ENCODE assay signal across 8 mouse cellular contexts in the genomic region with DNA sequence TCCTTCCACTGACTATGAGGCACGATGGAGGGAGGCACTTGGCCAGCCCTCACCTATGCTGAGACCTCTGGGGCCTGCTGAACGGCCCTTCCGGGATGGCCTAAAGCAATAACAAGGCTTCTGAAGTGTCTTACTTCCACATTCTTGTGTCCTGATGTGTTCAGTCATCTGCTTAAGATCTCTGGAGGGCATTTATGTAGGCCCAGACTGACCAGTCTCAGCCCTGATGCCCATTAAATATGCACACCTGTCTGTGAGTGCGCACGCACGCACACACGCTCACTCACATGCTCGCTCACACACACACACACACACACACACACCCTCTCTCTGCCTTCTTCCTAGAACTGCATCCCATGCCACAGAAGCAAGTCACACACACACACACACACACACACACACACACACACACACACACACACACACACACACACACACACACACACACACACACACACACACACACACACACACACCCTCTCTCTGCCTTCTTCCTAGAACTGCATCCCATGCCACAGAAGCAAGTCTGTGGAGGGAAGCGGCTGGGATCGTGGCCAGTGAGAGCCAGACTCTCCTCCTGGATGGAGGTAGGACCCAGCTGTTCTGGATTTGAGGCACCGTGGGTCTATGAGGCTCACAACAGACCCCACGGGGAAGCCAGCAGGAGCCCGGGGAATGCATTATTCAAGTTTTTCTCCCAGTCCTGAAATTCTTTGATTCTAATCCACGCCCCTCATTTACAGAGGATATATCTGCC. TPM values are rescaled to one million over a fixed set of nuclear protein-coding genes. Genes with fewer than 3 reads are reported as not detected.
A peak's percentile ranks its signal among the peaks of the same experiment; 100 is the strongest.
DNase-seq lines count a peak whose midpoint lies in the region; ATAC-seq and TF ChIP-seq lines count a peak whose summit lies in the region.

No protein-coding gene starts in this region.

- H3K9me3 ChIP-seq in hindbrain, embryonic 12.5 days (replicated peaks) = no peaks in the 10 kb centered on the region
- no peaks in the 10 kb centered on the region for H3K9me3 ChIP-seq in hindbrain, embryonic 16.5 days (ENCODE audit: control insufficient read depth, low read length)
- H3K9me3 ChIP-seq in ES-Bruce4 (replicated peaks; ENCODE audit: control insufficient read depth, insufficient read depth, low read length, poor library complexity, severe bottlenecking) = no peaks in the 10 kb centered on the region
- no peaks in the 10 kb centered on the region for H3K9me3 ChIP-seq in embryonic facial prominence, embryonic 15.5 days (replicated peaks)
- H3K9me3 ChIP-seq in midbrain, embryonic 12.5 days = no peaks in the 10 kb centered on the region

- H3K4me1 ChIP-seq in hindbrain, embryonic 12.5 days = peaks cover 74% of the 10 kb centered on the region
- H3K4me1 ChIP-seq in hindbrain, embryonic 16.5 days (ENCODE audit: control insufficient read depth, insufficient read depth, low read depth, low read length) = peaks cover 54% of the 10 kb centered on the region
- peaks cover 23% of the 10 kb centered on the region for H3K4me1 ChIP-seq in ES-Bruce4 (ENCODE audit: control insufficient read depth, insufficient read depth, low read length)
- H3K4me1 ChIP-seq in embryonic facial prominence, embryonic 15.5 days = peaks cover 76% of the 10 kb centered on the region
- peaks cover 75% of the 10 kb centered on the region for H3K4me1 ChIP-seq in midbrain, embryonic 12.5 days

- H3K4me2 ChIP-seq in hindbrain, embryonic 12.5 days (replicated peaks) = no peak overlapping the region
- H3K4me2 ChIP-seq in hindbrain, embryonic 16.5 days (ENCODE audit: low read length) = no peak overlapping the region
- H3K4me2 ChIP-seq in embryonic facial prominence, embryonic 15.5 days (replicated peaks) = peak overlapping the region; percentile 19; the same call in 1 of the 2 replicates
- H3K4me2 ChIP-seq in midbrain, embryonic 12.5 days (replicated peaks) = no peak overlapping the region

- no peak overlapping the region for H3K4me3 ChIP-seq in hindbrain, embryonic 12.5 days
- no peak overlapping the region for H3K4me3 ChIP-seq in hindbrain, embryonic 16.5 days (ENCODE audit: low read length)
- no peak overlapping the region for H3K4me3 ChIP-seq in ES-Bruce4 (ENCODE audit: low read depth, low read length)
- no peak overlapping the region for H3K4me3 ChIP-seq in embryonic facial prominence, embryonic 15.5 days (replicated peaks)
- no peak overlapping the region for H3K4me3 ChIP-seq in midbrain, embryonic 12.5 days

- 0 out of 2 replicates have a peak overlapping the region, but pooled peaks have one; percentile 18 for H3K9ac ChIP-seq in hindbrain, embryonic 12.5 days
- H3K9ac ChIP-seq in hindbrain, embryonic 16.5 days (ENCODE audit: low read depth, low read length) = no peak overlapping the region
- H3K9ac ChIP-seq in ES-Bruce4 (ENCODE audit: low read depth, poor library complexity, severe bottlenecking) = peak overlapping the region; percentile 19; the same call in 1 of the 2 replicates
- H3K9ac ChIP-seq in embryonic facial prominence, embryonic 15.5 days = no peak overlapping the region
- no peak overlapping the region for H3K9ac ChIP-seq in midbrain, embryonic 12.5 days (replicated peaks)

- 65% methylated on average over 14 of the region's 14 CpGs for WGBS in hindbrain, embryonic 12.5 days
- WGBS in hindbrain, embryonic 16.5 days = 63% methylated on average over 14 of the region's 14 CpGs
- 54% methylated on average over 14 of the region's 14 CpGs for WGBS in embryonic facial prominence, embryonic 15.5 days
- WGBS in midbrain, embryonic 12.5 days = 70% methylated on average over 14 of the region's 14 CpGs

- TF ChIP-seq POLR2A in ES-Bruce4 (IDR thresholded peaks at IDR 0.05; ENCODE audit: insufficient read depth, low read length) = no peak

- H3K27ac ChIP-seq in hindbrain, embryonic 12.5 days = peak overlapping the region; percentile 95
- no peak overlapping the region for H3K27ac ChIP-seq in hindbrain, embryonic 16.5 days (ENCODE audit: low read depth, low read length)
- H3K27ac ChIP-seq in ES-Bruce4 (ENCODE audit: insufficient read depth, low read length) = peak overlapping the region; percentile 97
- H3K27ac ChIP-seq in embryonic facial prominence, embryonic 15.5 days (replicated peaks) = peak overlapping the region; percentile 94
- H3K27ac ChIP-seq in midbrain, embryonic 12.5 days (replicated peaks) = 0 out of 2 replicates have a peak overlapping the region, but pooled peaks have one; percentile 85

- no peaks in the 10 kb centered on the region for H3K27me3 ChIP-seq in hindbrain, embryonic 12.5 days
- H3K27me3 ChIP-seq in hindbrain, embryonic 16.5 days (replicated peaks; ENCODE audit: control insufficient read depth, insufficient read depth, low read length) = no peaks in the 10 kb centered on the region
- H3K27me3 ChIP-seq in ES-Bruce4 (ENCODE audit: control insufficient read depth, insufficient read depth, low read length, poor library complexity, severe bottlenecking) = no peaks in the 10 kb centered on the region
- no peaks in the 10 kb centered on the region for H3K27me3 ChIP-seq in embryonic facial prominence, embryonic 15.5 days
- H3K27me3 ChIP-seq in midbrain, embryonic 12.5 days = no peaks in the 10 kb centered on the region

- intact Hi-C loops in left cerebral cortex, postnatal 25 days (cut with DNase I) = no loop called here

- TF ChIP-seq CTCF in ES-Bruce4 (IDR thresholded peaks at IDR 0.05; ENCODE audit: low read depth, low read length) = no peak

- no peak for DNase-seq in adrenal gland, postnatal 4 days (ENCODE audit: low spot score in 2 of 2)
- DNase-seq in left cerebral cortex, postnatal 25 days (ENCODE audit: low spot score in 2 of 2) = no peak
- DNase-seq in thymus, postnatal 0 days (ENCODE audit: low spot score) = no peak

- H3K36me3 ChIP-seq in hindbrain, embryonic 12.5 days = no peaks in the 10 kb centered on the region
- no peaks in the 10 kb centered on the region for H3K36me3 ChIP-seq in hindbrain, embryonic 16.5 days (ENCODE audit: control insufficient read depth, insufficient read depth, low read length)
- H3K36me3 ChIP-seq in ES-Bruce4 (ENCODE audit: control insufficient read depth, insufficient read depth, low read length, poor library complexity, severe bottlenecking) = no peaks in the 10 kb centered on the region
- no peaks in the 10 kb centered on the region for H3K36me3 ChIP-seq in embryonic facial prominence, embryonic 15.5 days
- H3K36me3 ChIP-seq in midbrain, embryonic 12.5 days = no peaks in the 10 kb centered on the region

- no peak for ATAC-seq in hindbrain, embryonic 12.5 days (ENCODE audit: low FRiP score)
- ATAC-seq in hindbrain, embryonic 16.5 days = no peak
- no peak for ATAC-seq in embryonic facial prominence, embryonic 15.5 days (ENCODE audit: insufficient number of reproducible peaks, low FRiP score, low TSS enrichment, low read depth)
- ATAC-seq in midbrain, embryonic 12.5 days (ENCODE audit: low FRiP score, low read depth) = no peak

- no peak for TF ChIP-seq EP300 in ES-Bruce4 (IDR thresholded peaks at IDR 0.05; ENCODE audit: insufficient read depth, low read depth, low read length)

RNA-seq across cellular contexts. Expression of a gene that starts 37.9 kb away (rescaled TPM):
- 71.8 and 73.7 TPM in 2 replicates for polyA plus RNA-seq in hindbrain, embryonic 12.5 days (2016; fragmentation: Nextera tagmentation; extraction: Ambion mirVana)
- polyA plus RNA-seq in hindbrain, embryonic 16.5 days (2015; fragmentation: Nextera tagmentation; extraction: Ambion mirVana) = 83.2 and 93.9 TPM in 2 replicates
- 37.1 and 42.8 TPM in 2 replicates for polyA plus RNA-seq in ES-Bruce4 (2011; ENCODE audit: insufficient read depth, insufficient read length, low read depth, missing spikeins)
- 81.4 and 81.8 TPM in 2 replicates for polyA plus RNA-seq in embryonic facial prominence, embryonic 15.5 days (2015; fragmentation: Nextera tagmentation; extraction: Ambion mirVana)
- polyA plus RNA-seq in midbrain, embryonic 12.5 days (2016; fragmentation: Nextera tagmentation; extraction: Ambion mirVana) = 63.6 and 68.4 TPM in 2 replicates
- 100 to 1,000 TPM; 105 to 110 TPM for total RNA-seq in adrenal gland, postnatal 4 days (2021)
- 10 to 100 TPM; 82.0 to 86.8 TPM for total RNA-seq in left cerebral cortex, postnatal 25 days (2021)
- polyA plus RNA-seq in thymus, postnatal 0 days (2015; fragmentation: Nextera tagmentation; extraction: Ambion mirVana) = 38.0 and 40.9 TPM in 2 replicates

Comparison
In these comparisons a context has a peak if more than half of its experiments do, and no peak if none do; other contexts are left out.
1. H3K9ac ChIP-seq: peak in hindbrain, embryonic 12.5 days (single experiment) and ES-Bruce4 (single experiment); none in hindbrain, embryonic 16.5 days (single experiment), embryonic facial prominence, embryonic 15.5 days (single experiment) and midbrain, embryonic 12.5 days (single experiment).